Mouse (Mus musculus) liver, postnatal 0 days (tissue): ENCODE measurements around the gene Adcy9. TPM values are rescaled to one million over a fixed set of nuclear protein-coding genes. Genes with fewer than 3 reads are reported as not detected.

Experiments used
- ATAC-seq: fragments of 200-750 bp; cut with Nextera tagmentation; 2 replicates; pipeline ENCODE4 v1.8.0; 2017; ENCODE audit warnings: mild to moderate bottlenecking, moderate library complexity
- DNase-seq: peaks from one replicate; pipeline ENCODE4 v3.0.0-alpha.2; 2016
- H3K27ac ChIP-seq: fragments of 300-500 bp; sonication (generic); 2 replicates; pipeline ENCODE4 v1.5.1; 2014; ENCODE audit warnings: antibody characterized with exemption, moderate library complexity, mild to moderate bottlenecking, low read depth
- H3K27me3 ChIP-seq: fragments of 300-500 bp; sonication (generic); 2 replicates; pipeline ENCODE4 v1.6.1; 2014; ENCODE audit warnings: low read length, control low read depth, mixed read lengths; ENCODE audit not compliant: insufficient read depth
- H3K36me3 ChIP-seq: fragments of 300-500 bp; sonication (generic); replicated peaks from 2 replicates; pipeline ENCODE4 v1.6.1; 2014; ENCODE audit warnings: mild to moderate bottlenecking, control low read depth, low read length, moderate library complexity, mixed read lengths; ENCODE audit not compliant: insufficient read depth
- H3K4me1 ChIP-seq: fragments of 300-500 bp; sonication (generic); 2 replicates; pipeline ENCODE4 v1.6.1; 2014; ENCODE audit warnings: antibody characterized with exemption, mild to moderate bottlenecking, control low read depth; ENCODE audit not compliant: insufficient read depth
- H3K4me2 ChIP-seq: fragments of 300-500 bp; sonication (generic); 2 replicates; pipeline ENCODE4 v1.6.1; 2014; ENCODE audit warnings: low read depth, mild to moderate bottlenecking, low read length, moderate library complexity, mixed read lengths
- H3K4me3 ChIP-seq: fragments of 300-500 bp; sonication (generic); 2 replicates; pipeline ENCODE4 v1.5.1; 2014; ENCODE audit warnings: low read depth, low read length
- H3K9ac ChIP-seq: fragments of 300-500 bp; sonication (generic); replicated peaks from 2 replicates; pipeline ENCODE4 v1.6.1; 2014; ENCODE audit warnings: mild to moderate bottlenecking, moderate library complexity
- H3K9me3 ChIP-seq: fragments of 300-500 bp; sonication (generic); 2 replicates; pipeline ENCODE4 v1.6.1; 2016; ENCODE audit warnings: mild to moderate bottlenecking, control low read depth, low read length, mixed read lengths
- CTCF ChIP-seq: sonication (generic); IDR thresholded peaks from 2 replicates; pipeline ENCODE4 v1.5.1; 2016; ENCODE audit warnings: antibody characterized with exemption, low read depth
- EP300 ChIP-seq: IDR thresholded peaks from 2 replicates; pipeline ENCODE4 v1.6.1; 2016; ENCODE audit warnings: antibody characterized with exemption, low read depth, mild to moderate bottlenecking
- WGBS: fragments of 180-500 bp; shearing (Covaris S2); extraction: QIAGEN DNeasy Blood & Tissue Kit; methylation state at CpG from one replicate; pipeline ENCODE4 v1.1.7; 2014; ENCODE audit not compliant: insufficient replicate concordance; 5-methylcytosine and 5-hydroxymethylcytosine counted together
- polyA plus RNA-seq: library from polyadenylated mRNA; unstranded; fragments of >200 nt; fragmentation: Nextera tagmentation; extraction: Ambion mirVana; gene quantifications from 2 replicates; pipeline ENCODE4 v1.2.1, GENCODE M21; 2015

Adcy9 gene
- polyA plus RNA-seq, 1 experiment from 2014 or later = 0.80 TPM

GRCm38 (mm10) chr16:4413988-4414880, 6.1 kb downstream of the Adcy9 start:
- Histone ChIP-seq H3K36me3 (no peaks in the 10 kb centered on the region), H3K27me3 (no peaks in the 10 kb centered on the region), H3K4me2 (peak overlapping the region; percentile 44), H3K4me1 (peaks cover 31% of the 10 kb centered on the region), H3K4me3 (no peak overlapping the region), H3K9ac (peak overlapping the region; percentile 23; the same call in 1 of the 2 replicates), H3K27ac (no peak overlapping the region), H3K9me3 (no peaks in the 10 kb centered on the region)
- 38% methylated on average over 9 of the region's 9 CpGs for WGBS
- no peak for TF ChIP-seq CTCF
- peak; percentile 40; the same call in 1 of the 2 replicates for TF ChIP-seq EP300
- DNase-seq = no peak
- ATAC-seq = peak; percentile 67

DNA sequence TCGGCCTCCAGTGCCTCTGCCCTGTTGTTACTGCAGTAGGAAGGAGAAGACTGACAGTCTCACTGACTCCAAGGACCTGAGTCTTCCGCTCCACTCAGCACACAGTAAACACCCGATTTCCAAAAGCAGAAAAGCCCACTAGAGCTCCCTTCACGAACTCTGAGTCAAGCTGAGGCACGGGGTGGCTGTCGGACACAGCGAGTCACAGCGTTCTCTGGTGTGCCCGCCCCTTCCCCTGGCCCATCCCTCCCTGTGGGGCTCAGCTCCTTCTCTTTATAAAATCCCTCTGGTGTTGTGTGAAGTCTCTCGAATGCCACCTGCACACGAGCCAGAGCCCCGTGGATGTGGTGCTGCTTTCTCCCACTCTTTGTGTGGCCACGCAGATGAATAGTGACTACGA, 7.0 kb downstream of the Adcy9 start:
- H3K4me3 ChIP-seq = no peak overlapping the region
- no peak overlapping the region for H3K27ac ChIP-seq
- no peak for ATAC-seq
- TF ChIP-seq EP300 = no peak
- TF ChIP-seq CTCF = no peak
- WGBS = 44% methylated on average over 14 of the region's 14 CpGs
- H3K4me2 ChIP-seq = no peak overlapping the region
- no peak for DNase-seq
- peaks cover 27% of the 10 kb centered on the region for H3K4me1 ChIP-seq
- H3K9ac ChIP-seq = no peak overlapping the region
- H3K9me3 ChIP-seq = no peaks in the 10 kb centered on the region
- no peaks in the 10 kb centered on the region for H3K27me3 ChIP-seq
- no peaks in the 10 kb centered on the region for H3K36me3 ChIP-seq

- no peak overlapping the region for H3K27ac ChIP-seq
- no peak overlapping the region for H3K4me3 ChIP-seq
- H3K9ac ChIP-seq = no peak overlapping the region
- peaks cover 25% of the 10 kb centered on the region for H3K4me1 ChIP-seq
- WGBS = 84% methylated on average over 4 of the region's 4 CpGs
- no peak for DNase-seq
- ATAC-seq = no peak
- no peak overlapping the region for H3K4me2 ChIP-seq
- H3K9me3 ChIP-seq = no peaks in the 10 kb centered on the region
- TF ChIP-seq EP300 = no peak
- no peak for TF ChIP-seq CTCF
- no peaks in the 10 kb centered on the region for H3K36me3 ChIP-seq
- H3K27me3 ChIP-seq = no peaks in the 10 kb centered on the region
Observed at GRCm38 (mm10) chr16:4412298-4412697, 8.0 kb downstream of the Adcy9 start.

- H3K27ac ChIP-seq = no peak overlapping the region
- H3K27me3 ChIP-seq = no peaks in the 10 kb centered on the region
- H3K9ac ChIP-seq = no peak overlapping the region
- no peaks in the 10 kb centered on the region for H3K9me3 ChIP-seq
- no peak overlapping the region for H3K4me2 ChIP-seq
- H3K36me3 ChIP-seq = no peaks in the 10 kb centered on the region
- no peak for TF ChIP-seq CTCF
- TF ChIP-seq EP300 = no peak
- ATAC-seq (no peak), DNase-seq (no peak)
- 46% methylated on average over 2 of the region's 2 CpGs for WGBS
- peaks cover 21% of the 10 kb centered on the region for H3K4me1 ChIP-seq
- no peak overlapping the region for H3K4me3 ChIP-seq
Observed at GRCm38 (mm10) chr16:4411296-4411695, 9.0 kb downstream of the Adcy9 start.

- no peaks in the 10 kb centered on the region for H3K9me3 ChIP-seq
- ATAC-seq = no peak
- DNase-seq = no peak
- no peak overlapping the region for H3K4me2 ChIP-seq
- no peak overlapping the region; the same call in 1 of the 2 replicates for H3K9ac ChIP-seq
- H3K4me3 ChIP-seq = no peak overlapping the region
- no peak for TF ChIP-seq EP300
- TF ChIP-seq CTCF = no peak
- H3K27me3 ChIP-seq = no peaks in the 10 kb centered on the region
- no peaks in the 10 kb centered on the region for H3K36me3 ChIP-seq
- H3K27ac ChIP-seq = no peak overlapping the region
- peaks cover 13% of the 10 kb centered on the region for H3K4me1 ChIP-seq
- 73% methylated on average over 2 of the region's 2 CpGs for WGBS
Observed at GRCm38 (mm10) chr16:4407536-4407935, 12.8 kb downstream of the Adcy9 start.

DNA sequence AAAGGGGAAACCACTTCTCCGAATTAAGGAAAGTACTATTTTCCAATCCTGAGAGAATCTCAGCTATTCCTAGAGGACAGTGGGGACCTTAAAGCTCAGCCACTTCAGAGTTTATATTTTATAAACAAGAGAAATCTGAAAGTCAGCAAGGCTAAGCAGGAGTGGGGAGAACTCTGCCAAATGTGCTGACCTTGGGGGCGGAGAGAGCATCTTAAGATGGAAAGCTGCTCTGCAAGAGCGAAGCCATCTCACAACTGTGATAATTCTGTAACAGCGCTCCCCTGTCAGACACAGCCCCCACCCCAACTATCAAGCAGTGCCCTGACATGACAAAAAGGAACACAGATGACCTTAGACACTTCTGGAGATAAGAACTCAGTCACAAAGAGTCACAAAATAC, 13.6 kb downstream of the Adcy9 start:
- Histone ChIP-seq H3K9ac (no peak overlapping the region), H3K36me3 (no peaks in the 10 kb centered on the region), H3K27ac (no peak overlapping the region), H3K4me2 (no peak overlapping the region), H3K4me1 (peaks cover 13% of the 10 kb centered on the region), H3K27me3 (no peaks in the 10 kb centered on the region), H3K9me3 (no peaks in the 10 kb centered on the region), H3K4me3 (no peak overlapping the region)
- ATAC-seq (no peak), DNase-seq (no peak)
- WGBS = 72% methylated on average over 4 of the region's 4 CpGs
- TF ChIP-seq EP300 (no peak), CTCF (no peak)
